Mouse (Mus musculus) forebrain, embryonic 14.5 days (tissue): ENCODE measurements at regions not wholly inside any gene's neighbourhood (a gene's known extent, or its start where the extent isn't known, plus 50 kb on each side); places are given as distances from the start of the nearest gene placed in this dataset.
"Not testable (repeated sequence)": the region's sequence is repeated elsewhere in the genome, so short reads cannot be mapped to it uniquely, and the experiment has no call there.

Experiments
- ATAC-seq: fragments of 200-750 bp; cut with Nextera tagmentation; 2 replicates; pipeline ENCODE4 v1.8.0; 2017; ENCODE audit warnings: mild to moderate bottlenecking, moderate library complexity
- DNase-seq: peaks from one replicate; pipeline ENCODE4 v3.0.0-alpha.2; 2015; ENCODE audit warnings: low spot score
- H3K27ac ChIP-seq: fragments of 300-500 bp; sonication (generic); 2 replicates; pipeline ENCODE4 v1.5.1; 2014; ENCODE audit warnings: low read depth, mild to moderate bottlenecking, control low read depth, low read length, moderate library complexity
- H3K27me3 ChIP-seq: fragments of 300-500 bp; sonication (generic); replicated peaks from 2 replicates; pipeline ENCODE4 v1.6.1; 2014; ENCODE audit warnings: low read length, control low read depth, mixed read lengths; ENCODE audit not compliant: control insufficient read depth, insufficient read depth
- H3K36me3 ChIP-seq: fragments of 300-500 bp; sonication (generic); 2 replicates; pipeline ENCODE4 v1.6.1; 2014; ENCODE audit warnings: low read length, control low read depth; ENCODE audit not compliant: control insufficient read depth, insufficient read depth
- H3K4me1 ChIP-seq: fragments of 300-500 bp; sonication (generic); 2 replicates; pipeline ENCODE4 v1.6.1; 2014; ENCODE audit warnings: antibody characterized with exemption, low read length, control low read depth; ENCODE audit not compliant: control insufficient read depth, insufficient read depth
- H3K4me2 ChIP-seq: fragments of 300-500 bp; sonication (generic); 2 replicates; pipeline ENCODE4 v1.6.1; 2014; ENCODE audit warnings: mild to moderate bottlenecking, control low read depth, low read length
- H3K4me3 ChIP-seq: fragments of 300-500 bp; sonication (generic); 2 replicates; pipeline ENCODE4 v1.5.1; 2014; ENCODE audit warnings: low read depth, low read length, control low read depth
- H3K9ac ChIP-seq: fragments of 300-500 bp; sonication (generic); 2 replicates; pipeline ENCODE4 v1.6.1; 2014; ENCODE audit warnings: mild to moderate bottlenecking, low read length, control low read depth, moderate library complexity
- H3K9me3 ChIP-seq: fragments of 300-500 bp; sonication (generic); replicated peaks from 2 replicates; pipeline ENCODE4 v1.6.1; 2016; ENCODE audit warnings: low read length, control low read depth, mixed read lengths; ENCODE audit not compliant: control insufficient read depth
- WGBS: fragments of 180-500 bp; shearing (Covaris S2); extraction: QIAGEN DNeasy Blood & Tissue Kit; methylation state at CpG from one replicate; pipeline ENCODE4 v1.1.7; 2014; 5-methylcytosine and 5-hydroxymethylcytosine counted together

DNA sequence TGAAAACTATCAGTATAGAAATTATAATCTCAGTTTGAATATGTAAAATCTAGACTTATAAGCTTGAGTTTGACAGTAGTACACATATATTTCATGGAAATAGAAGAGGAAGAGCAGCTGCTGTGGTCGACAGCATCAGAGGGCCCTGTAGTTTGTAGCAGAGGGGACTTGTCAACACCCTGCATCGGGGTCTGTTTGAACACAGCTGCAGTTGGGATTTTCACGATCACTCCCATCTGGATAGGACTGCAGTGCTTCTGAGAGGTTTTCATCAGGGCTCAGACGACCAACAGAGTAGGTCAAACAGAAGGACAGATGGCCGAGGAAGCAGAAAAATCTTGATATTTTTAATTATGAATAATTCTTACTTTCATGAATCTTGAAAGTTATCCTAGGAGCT lies 523.8 kb downstream of the Tpm3-rs7 start:
- Histone ChIP-seq H3K36me3 (no peaks in the 10 kb centered on the region), H3K27ac (no peak overlapping the region), H3K4me3 (no peak overlapping the region), H3K4me1 (no peaks in the 10 kb centered on the region), H3K9ac (no peak overlapping the region), H3K27me3 (no peaks in the 10 kb centered on the region), H3K4me2 (no peak overlapping the region), H3K9me3 (no peaks in the 10 kb centered on the region)
- ATAC-seq (no peak), DNase-seq (no peak)
- 75% methylated on average over 5 of the region's 5 CpGs for WGBS

DNA sequence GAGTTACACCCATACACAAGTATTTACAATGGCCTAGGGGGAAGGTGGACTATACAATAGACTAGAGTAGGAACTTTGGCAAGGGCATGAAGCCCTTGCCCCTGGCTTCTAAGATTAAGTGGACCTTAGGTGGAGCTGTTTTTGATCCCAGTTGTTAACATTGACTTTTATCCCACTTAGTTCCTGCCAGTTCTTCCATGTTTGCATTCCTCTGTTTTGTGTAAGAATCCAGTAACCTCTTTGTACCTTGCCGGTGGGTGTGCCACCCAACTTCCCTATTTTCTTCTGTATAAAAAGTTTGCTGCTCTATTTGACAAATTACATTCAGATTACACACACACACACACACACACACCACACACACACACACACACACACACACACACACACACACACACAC lies 533.4 kb downstream of the Tpm3-rs7 start:
- H3K4me2 ChIP-seq, H3K36me3 ChIP-seq, H3K27ac ChIP-seq, H3K9ac ChIP-seq, H3K27me3 ChIP-seq, DNase-seq, H3K9me3 ChIP-seq, H3K4me1 ChIP-seq, H3K4me3 ChIP-seq, ATAC-seq: not testable (repeated sequence)
- WGBS: 95% methylated on average over 1 of the region's 1 CpGs

DNA sequence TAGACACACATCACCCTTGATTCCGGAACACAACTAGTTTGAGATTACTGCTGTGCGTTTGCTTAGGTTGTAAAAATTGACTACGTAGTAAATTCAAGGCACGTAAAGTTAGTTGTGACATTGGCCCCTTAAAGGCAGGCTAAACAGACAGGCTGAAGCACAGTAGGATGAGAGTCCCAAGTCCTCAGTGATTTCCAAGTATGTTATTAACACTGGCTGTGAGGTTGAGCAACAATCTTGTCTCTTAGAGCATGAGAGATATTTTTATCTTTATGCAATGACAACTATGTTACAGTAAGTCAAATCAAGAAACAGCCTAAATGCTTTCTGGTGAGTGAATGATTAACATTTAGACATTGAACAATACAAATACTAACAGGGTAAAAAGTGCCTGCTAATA lies 538.6 kb downstream of the Tpm3-rs7 start:
- Histone ChIP-seq H3K27ac (no peak overlapping the region), H3K4me2 (no peak overlapping the region), H3K36me3 (no peaks in the 10 kb centered on the region), H3K9me3 (no peaks in the 10 kb centered on the region), H3K27me3 (no peaks in the 10 kb centered on the region), H3K4me1 (no peaks in the 10 kb centered on the region), H3K4me3 (no peak overlapping the region), H3K9ac (no peak overlapping the region)
- no peak for DNase-seq
- no peak for ATAC-seq
- WGBS: 95% methylated on average over 4 of the region's 4 CpGs

- Histone ChIP-seq H3K27ac (no peak overlapping the region), H3K9ac (no peak overlapping the region), H3K9me3 (no peaks in the 10 kb centered on the region), H3K36me3 (no peaks in the 10 kb centered on the region), H3K4me1 (peaks cover 3% of the 10 kb centered on the region; the same call in 1 of the 2 replicates), H3K4me3 (no peak overlapping the region), H3K4me2 (no peak overlapping the region), H3K27me3 (no peaks in the 10 kb centered on the region)
- peak; percentile 67 for DNase-seq
- 0 out of 2 replicates have a peak, but pooled peaks have one; percentile 46 for ATAC-seq
- 61% methylated on average over 5 of the region's 5 CpGs for WGBS
Observed at GRCm38 (mm10) chr14:113867123-113868019, 553.0 kb downstream of the Tpm3-rs7 start.

- Histone ChIP-seq H3K4me2 (no peak overlapping the region), H3K27ac (no peak overlapping the region), H3K4me3 (no peak overlapping the region), H3K9me3 (no peaks in the 10 kb centered on the region), H3K9ac (no peak overlapping the region), H3K4me1 (no peaks in the 10 kb centered on the region), H3K36me3 (no peaks in the 10 kb centered on the region), H3K27me3 (no peaks in the 10 kb centered on the region)
- no peak for DNase-seq
- no peak for ATAC-seq
Observed at GRCm38 (mm10) chr14:113883581-113883980, 569.2 kb downstream of the Tpm3-rs7 start.

DNA sequence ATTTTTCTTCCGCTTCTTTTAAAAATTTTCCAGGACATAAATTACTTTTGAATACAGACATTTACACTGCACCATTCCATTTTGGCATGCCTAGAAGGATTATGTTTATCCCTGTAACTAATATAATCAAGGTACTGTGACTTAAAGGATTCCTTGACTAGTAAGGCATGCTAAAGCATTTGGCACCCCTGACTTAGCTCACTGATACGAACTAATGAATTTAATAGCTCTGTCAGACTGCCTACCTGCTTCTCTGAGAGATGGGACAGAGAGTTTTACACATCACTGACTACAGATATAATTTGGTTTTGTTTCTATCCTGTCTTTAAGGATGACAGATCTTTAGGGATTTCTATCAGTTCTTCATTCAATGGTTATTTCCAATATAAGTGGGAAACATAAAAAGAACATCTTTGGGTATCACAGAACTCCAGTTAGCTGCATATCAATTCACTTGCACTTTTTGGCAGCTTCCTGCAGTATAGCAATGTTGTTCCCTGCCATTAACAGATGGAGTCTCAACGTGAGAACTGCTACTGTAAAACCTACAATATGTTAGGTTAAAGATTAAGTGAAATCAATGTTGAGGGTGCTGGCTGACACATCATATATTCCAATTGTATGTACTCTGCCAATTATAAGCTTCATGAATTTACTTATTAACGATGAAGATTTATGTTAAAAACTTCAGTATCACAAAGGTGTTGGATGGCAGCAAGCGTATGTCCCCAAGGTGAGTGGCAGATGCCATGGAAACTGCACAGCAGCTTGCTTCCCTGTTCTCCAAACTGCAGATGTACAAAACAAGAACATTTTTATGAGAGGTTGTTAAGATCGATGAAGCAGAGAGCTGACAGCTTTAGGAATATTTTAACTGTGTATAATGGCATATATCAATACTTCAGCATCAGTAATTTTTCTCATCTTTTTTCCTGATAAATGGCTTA lies 572.8 kb downstream of the Tpm3-rs7 start:
- peak; percentile 69 for DNase-seq

DNA sequence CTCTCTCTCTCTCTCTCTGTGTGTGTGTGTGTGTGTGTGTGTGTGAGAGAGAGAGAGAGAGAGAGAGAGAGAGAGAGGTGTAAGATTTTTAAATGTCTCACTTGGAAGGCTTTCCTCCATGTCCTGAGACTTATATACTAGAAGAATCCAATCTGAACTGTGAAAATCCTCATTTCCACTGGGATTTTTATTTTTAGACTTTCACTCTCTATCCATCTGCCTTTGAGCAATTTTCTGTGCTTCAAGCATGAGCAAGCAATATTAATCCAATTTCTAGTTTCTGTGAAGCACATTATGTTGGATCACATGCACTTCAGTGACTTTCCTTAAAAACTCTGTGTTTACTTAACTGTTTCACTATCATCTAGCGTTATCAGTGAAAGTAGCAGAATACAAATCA lies 616.4 kb downstream of the Tpm3-rs7 start:
- H3K9ac ChIP-seq: no peak overlapping the region
- H3K4me3 ChIP-seq: no peak overlapping the region
- ATAC-seq (no peak), DNase-seq (peak; percentile 15)
- H3K27me3 ChIP-seq: no peaks in the 10 kb centered on the region
- H3K9me3 ChIP-seq: no peaks in the 10 kb centered on the region
- no peaks in the 10 kb centered on the region for H3K36me3 ChIP-seq
- H3K27ac ChIP-seq: no peak overlapping the region
- no peak overlapping the region for H3K4me2 ChIP-seq
- H3K4me1 ChIP-seq: no peaks in the 10 kb centered on the region
- WGBS: 40% methylated on average over 1 of the region's 1 CpGs

More for the DNA sequence above, 572.8 kb downstream of the Tpm3-rs7 start:
- Histone ChIP-seq H3K4me3 (no peak overlapping the region), H3K9ac (no peak overlapping the region), H3K4me1 (no peaks in the 10 kb centered on the region), H3K27ac (no peak overlapping the region), H3K9me3 (no peaks in the 10 kb centered on the region), H3K4me2 (no peak overlapping the region), H3K36me3 (no peaks in the 10 kb centered on the region), H3K27me3 (no peaks in the 10 kb centered on the region)
- ATAC-seq: peak; percentile 80; the same call in 1 of the 2 replicates
- 69% methylated on average over 6 of the region's 6 CpGs for WGBS

DNA sequence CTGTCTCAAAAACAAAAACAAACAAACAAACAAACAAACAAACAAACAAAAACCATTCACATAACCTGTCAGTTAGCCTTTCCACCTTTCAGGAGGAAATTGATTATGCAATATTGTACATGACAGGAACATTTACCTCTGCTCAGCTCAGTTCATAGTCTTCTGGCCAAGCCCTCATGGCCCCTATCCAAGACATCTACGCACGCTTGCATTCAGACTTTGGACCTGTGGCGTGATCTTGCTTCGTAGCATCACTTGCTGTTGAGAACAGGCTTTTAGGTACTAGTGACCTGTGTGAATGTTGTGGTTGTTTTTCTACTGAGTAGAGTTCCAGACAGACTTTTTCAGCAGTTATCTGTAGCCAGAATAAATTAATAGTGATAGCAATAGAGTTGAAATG lies 619.4 kb downstream of the Tpm3-rs7 start:
- H3K27ac ChIP-seq: no peak overlapping the region
- DNase-seq: no peak
- no peak overlapping the region for H3K4me3 ChIP-seq
- H3K4me2 ChIP-seq: no peak overlapping the region
- no peaks in the 10 kb centered on the region for H3K4me1 ChIP-seq
- H3K27me3 ChIP-seq: no peaks in the 10 kb centered on the region
- no peak for ATAC-seq
- 93% methylated on average over 4 of the region's 4 CpGs for WGBS
- no peaks in the 10 kb centered on the region for H3K36me3 ChIP-seq
- no peaks in the 10 kb centered on the region for H3K9me3 ChIP-seq
- H3K9ac ChIP-seq: no peak overlapping the region
